In the genomic region with DNA sequence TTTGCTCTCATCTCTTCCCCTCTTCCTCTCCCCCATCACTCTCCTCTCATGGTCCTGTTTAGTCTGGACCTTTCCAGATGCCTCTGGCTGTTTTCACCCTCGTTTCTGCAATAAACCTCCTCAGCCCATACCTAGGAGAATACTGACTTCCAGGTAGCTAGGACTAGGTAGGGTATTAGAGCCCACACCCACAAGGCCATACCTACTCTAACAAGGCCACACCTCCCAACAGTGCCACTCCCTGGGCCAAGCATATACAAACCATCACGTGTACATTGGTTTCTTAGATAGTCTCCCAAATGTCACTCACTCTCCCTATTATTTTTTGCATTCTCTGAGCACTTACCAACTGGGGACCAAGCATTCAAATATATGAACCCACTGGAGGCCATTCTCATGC, we compare ENCODE assay signal across 16 mouse cellular contexts.
"Had no signal": no experiment of that assay in that cellular context is flagged by ENCODE, and none has a peak within 500 bp of the region (broad histone marks: within the 10 kb centered on the region; RNA-seq: fewer than 3 reads in every experiment).

No protein-coding gene starts in this region.

- H3K9ac ChIP-seq: neural tube, embryonic 12.5 days; neural tube, embryonic 13.5 days; neural tube, embryonic 15.5 days; stomach, embryonic 15.5 days had no signal

- H3K4me3 ChIP-seq: neural tube, embryonic 12.5 days; neural tube, embryonic 13.5 days; neural tube, embryonic 15.5 days; stomach, embryonic 15.5 days had no signal

- H3K27me3 ChIP-seq: neural tube, embryonic 12.5 days; neural tube, embryonic 13.5 days; neural tube, embryonic 15.5 days; stomach, embryonic 15.5 days had no signal

- DNase-seq: retina, postnatal 1 day; right cerebral cortex, adult 18-20 months; right cerebral cortex, postnatal 14 days; right cerebral cortex, postnatal 25 days; right cerebral cortex, postnatal 4 days; spleen, adult 18-20 months; thymus, adult 18-20 months; thymus, adult 2 months; thymus, postnatal 14 days; thymus, postnatal 25 days; thymus, postnatal 36 days; thymus, postnatal 4 days had no signal

- H3K9me3 ChIP-seq: neural tube, embryonic 12.5 days; neural tube, embryonic 13.5 days; neural tube, embryonic 15.5 days; stomach, embryonic 15.5 days had no signal

- H3K4me1 ChIP-seq: neural tube, embryonic 12.5 days; neural tube, embryonic 13.5 days; neural tube, embryonic 15.5 days; stomach, embryonic 15.5 days had no signal

- H3K4me2 ChIP-seq: neural tube, embryonic 12.5 days; neural tube, embryonic 13.5 days; neural tube, embryonic 15.5 days; stomach, embryonic 15.5 days had no signal

- H3K27ac ChIP-seq: neural tube, embryonic 12.5 days; neural tube, embryonic 13.5 days; neural tube, embryonic 15.5 days; stomach, embryonic 15.5 days had no signal

- H3K36me3 ChIP-seq: neural tube, embryonic 12.5 days; neural tube, embryonic 13.5 days; neural tube, embryonic 15.5 days; stomach, embryonic 15.5 days had no signal
